Mouse (Mus musculus) mouse embryonic stem cell (cell line): ENCODE data around the gene Olfr228.
"Not testable (repeated sequence)": the region's sequence is repeated elsewhere in the genome, so short reads cannot be mapped to it uniquely, and the experiment has no call there.

Experiments
- in situ Hi-C, 2 experiments: fragments of 300-500 bp; cut with MboI; formaldehyde crosslinking; loops; 1 replicate in 1 of 2; 3 replicates in 1 of 2; pipeline ENCODE4 v1.14.3; 2019 to 2020; ENCODE audit warnings: low sequenced_read_pairs in 2 of 2, low pct_unique_long_range_greater_than_20kb in 1 of 2, mixed read lengths in 1 of 2; ENCODE audit not compliant: unreplicated experiment in 1 of 2

Olfr228 gene

DNA sequence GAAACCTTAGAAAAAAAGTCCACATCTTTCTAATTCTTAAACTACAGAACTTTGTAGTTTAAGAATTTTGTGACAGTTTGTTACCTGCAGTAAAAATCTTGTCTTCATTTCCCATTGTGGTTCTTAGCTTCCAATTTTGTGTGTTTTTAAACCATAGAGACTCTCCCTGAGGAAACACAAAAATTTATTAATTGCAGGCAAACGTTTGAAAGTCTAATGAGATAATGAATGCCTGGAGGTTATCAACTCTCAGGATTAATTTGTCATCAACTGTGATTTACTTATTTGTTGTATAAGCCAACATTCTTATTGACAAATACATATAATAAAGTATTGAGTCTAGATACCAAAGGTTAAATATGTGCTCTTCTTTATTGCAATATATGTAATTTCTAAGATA is at the start of gene Olfr228:
Olfr228 (minus strand) TSS at position 101 of the 400 bp plus-strand sequence.
- in situ Hi-C loops = loop anchor here in 1 of 2 experiments (25.0 kb wide), 1 partner anchor 725 kb away; the partner anchor contains the start of genes Olfr1012, Olfr1013 and Olfr1014

DNA sequence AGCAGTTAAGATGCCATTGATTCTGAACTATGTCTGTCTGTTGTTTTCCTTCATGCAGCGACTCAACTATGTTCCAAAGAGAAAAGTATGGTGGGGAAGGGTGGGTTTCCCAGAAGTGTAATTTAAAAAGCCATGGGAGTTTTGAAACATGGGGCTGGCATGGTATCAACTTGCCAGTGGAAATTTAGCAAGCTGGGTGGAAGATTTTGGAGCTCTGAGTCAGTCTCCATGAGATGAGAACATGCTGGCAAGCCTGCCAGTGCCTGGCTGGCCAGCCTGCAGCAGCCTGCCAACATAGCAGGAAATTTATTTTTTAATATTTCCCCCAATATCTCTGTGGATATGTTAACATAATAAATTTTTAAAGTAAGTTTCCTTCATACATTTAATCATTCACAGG is 43.8 kb upstream of the Olfr228 start:
- in situ Hi-C loops = no loop called here

DNA sequence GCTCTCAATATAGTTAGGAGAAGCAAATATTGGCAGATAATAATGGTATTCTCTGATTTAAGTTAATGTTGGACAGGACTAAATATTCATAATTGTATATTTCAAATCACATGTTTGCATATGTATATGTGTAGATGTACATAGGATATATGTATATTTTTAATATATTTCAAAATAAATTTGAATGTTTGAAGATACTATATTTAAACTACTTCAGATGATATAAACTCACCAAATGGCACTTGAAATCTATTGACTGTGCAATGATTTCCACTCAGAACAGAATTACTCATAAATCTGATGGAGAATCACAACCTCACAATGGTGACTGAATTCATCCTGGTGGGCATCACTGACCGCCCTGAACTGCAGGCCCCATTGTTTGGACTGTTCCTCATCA is 21.0 kb upstream of the Olfr228 start, which contains the start of gene Olfr1076:
Olfr1076 (plus strand) TSS at position 301 of the 400 bp plus-strand sequence.
- in situ Hi-C loops = no loop called here

DNA sequence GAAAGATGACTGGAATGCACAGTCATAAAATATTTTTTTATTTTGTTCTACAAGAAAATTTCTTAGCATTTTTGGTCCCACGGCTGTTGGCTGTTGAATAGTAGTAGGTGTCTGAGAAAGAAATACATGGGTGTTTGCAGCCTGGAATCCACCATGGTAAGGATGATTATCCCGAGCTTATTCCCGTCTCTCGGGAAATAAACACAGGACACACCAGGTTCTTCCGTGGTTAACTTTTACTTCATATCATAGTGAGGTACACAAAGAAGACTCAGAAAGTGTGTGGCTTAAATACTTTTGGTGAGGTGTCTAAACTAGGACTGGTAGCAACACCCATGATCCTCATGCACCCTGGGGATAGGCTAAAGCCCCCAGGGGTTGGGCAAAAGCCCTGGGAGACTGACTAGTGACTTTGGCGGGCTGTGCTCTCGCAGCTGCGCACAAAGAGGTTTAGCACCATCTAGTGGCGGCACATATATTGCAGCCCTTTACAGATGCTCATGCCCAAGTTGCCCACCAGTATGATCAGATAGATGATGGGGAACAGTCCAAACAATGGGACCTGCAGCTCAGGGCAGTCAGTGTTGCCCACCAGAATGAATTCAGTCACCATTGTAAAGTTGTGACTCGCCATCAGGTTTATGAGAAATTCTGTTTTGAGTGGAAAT is 22.6 kb downstream of the Olfr228 start:
- in situ Hi-C loops = loop anchor here in 1 of 2 experiments (25.0 kb wide), 1 partner anchor 752 kb away; the partner anchor contains the start of gene Olfr1009

DNA sequence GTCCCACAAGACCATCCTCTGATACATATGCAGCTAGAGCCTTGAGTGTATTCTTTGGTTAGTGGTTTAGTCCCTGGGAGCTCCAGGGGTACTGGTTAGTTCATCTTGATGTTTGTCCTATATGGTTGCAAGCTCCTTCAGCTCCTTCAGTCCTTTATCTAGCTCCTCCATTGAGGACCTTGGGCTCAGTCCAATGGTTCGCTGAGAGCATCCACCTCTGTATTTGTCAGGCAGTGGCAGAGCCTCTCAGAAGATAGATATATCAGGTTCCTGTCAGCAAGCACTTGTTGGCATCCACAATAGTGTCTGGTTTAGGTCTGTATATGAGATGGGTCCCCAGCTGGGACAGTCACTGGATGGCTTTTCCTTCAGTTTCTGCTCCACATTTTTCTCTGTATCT is 26.8 kb downstream of the Olfr228 start:
- in situ Hi-C loops = loop anchor here in 1 of 2 experiments (25.0 kb wide), 1 partner anchor 748 kb away; the partner anchor contains the start of gene Olfr1009

DNA sequence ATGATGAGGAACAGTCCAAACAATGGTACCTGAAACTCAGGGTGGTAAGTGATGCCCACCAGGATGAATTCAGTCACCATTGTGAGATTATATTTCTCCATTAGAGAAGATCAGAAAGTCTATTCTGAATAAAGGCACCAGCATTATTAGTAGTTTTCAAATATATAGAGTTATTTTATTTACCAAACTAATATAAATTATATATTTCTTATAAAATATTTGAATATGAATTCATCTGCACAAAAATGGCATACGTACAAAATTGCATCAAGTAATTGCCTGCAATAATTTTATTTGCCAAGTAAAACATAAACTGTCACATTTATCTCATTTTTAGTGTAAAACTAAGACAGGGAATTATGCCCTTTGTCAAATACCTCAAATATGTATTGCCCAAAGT is 31.0 kb downstream of the Olfr228 start, which contains the start of gene Olfr1066:
Olfr1066 (minus strand) TSS at position 101 of the 400 bp plus-strand sequence.
- in situ Hi-C loops = loop anchor here in 1 of 2 experiments (25.0 kb wide), 1 partner anchor 744 kb away; the partner anchor contains the start of gene Olfr1009

DNA sequence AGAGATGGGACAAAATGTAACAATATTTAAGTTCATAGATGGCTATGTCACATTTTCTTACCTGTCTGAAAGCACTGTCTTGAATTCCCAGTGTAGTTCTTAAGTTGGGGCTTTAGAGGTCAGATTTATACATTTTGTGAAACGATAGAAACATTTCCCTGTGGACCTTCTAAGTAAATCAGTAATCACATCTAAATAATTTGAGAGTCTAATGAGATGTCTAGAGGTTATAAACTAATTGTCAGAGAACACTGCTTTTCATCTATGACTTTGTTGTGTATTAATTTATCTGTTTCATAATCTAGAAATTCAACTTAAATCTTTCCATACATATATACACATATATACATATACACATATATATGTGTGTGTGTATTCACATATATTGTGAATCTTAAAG is 36.7 kb downstream of the Olfr228 start, which contains the start of gene Olfr1065:
Olfr1065 (minus strand) TSS at position 101 of the 400 bp plus-strand sequence.
- in situ Hi-C loops = loop anchor here in 1 of 2 experiments (25.0 kb wide), 1 partner anchor 738 kb away; the partner anchor contains the start of gene Olfr1009

- in situ Hi-C loops = not testable (repeated sequence)
Measured at GRCm38 (mm10) chr2:86442101-86442500, 45.1 kb downstream of the Olfr228 start.
